Mouse (Mus musculus) mature B cell (primary cell): Measurements from ENCODE around the gene Slc9a3r2.
"Not testable (repeated sequence)": the region's sequence is repeated elsewhere in the genome, so short reads cannot be mapped to it uniquely, and the experiment has no call there.

ENCODE experiments used
- in situ Hi-C: fragments of 300-500 bp; cut with MboI; formaldehyde crosslinking; loops from 2 replicates; pipeline ENCODE4 v1.14.3; 2019

Gene Slc9a3r2

GRCm38 (mm10) chr17:24650070-24650616 lies at the start of gene Slc9a3r2:
Gene Slc9a3r2, minus strand, starts transcription at chr17:24650327.
- in situ Hi-C loops: loop anchor here (10.0 kb wide), 1 partner anchor 115 kb away; the partner anchor contains the start of gene Rab26

- in situ Hi-C loops: no loop called here
Measured at GRCm38 (mm10) chr17:24699473-24699872, 49.3 kb upstream of the Slc9a3r2 start.

GRCm38 (mm10) chr17:24698715-24699114 lies 48.6 kb upstream of the Slc9a3r2 start:
- in situ Hi-C loops: no loop called here

GRCm38 (mm10) chr17:24697985-24698384 lies 47.9 kb upstream of the Slc9a3r2 start:
- in situ Hi-C loops: no loop called here

- in situ Hi-C loops: no loop called here
Measured at GRCm38 (mm10) chr17:24696011-24696697, 46.0 kb upstream of the Slc9a3r2 start, which contains the start of the genes Gfer and Noxo1. Gene Gfer, minus strand, starts transcription at chr17:24696156. Gene Noxo1, plus strand, starts transcription at chr17:24696234.

GRCm38 (mm10) chr17:24695326-24696010 lies 45.3 kb upstream of the Slc9a3r2 start:
- in situ Hi-C loops: no loop called here

- in situ Hi-C loops: no loop called here
Measured at GRCm38 (mm10) chr17:24692385-24692784, 42.3 kb upstream of the Slc9a3r2 start.

- in situ Hi-C loops: no loop called here
Measured at GRCm38 (mm10) chr17:24689251-24690081, 39.3 kb upstream of the Slc9a3r2 start, which contains the start of gene Syngr3. Gene Syngr3, minus strand, starts transcription at chr17:24689955.

- in situ Hi-C loops: no loop called here
Measured at GRCm38 (mm10) chr17:24687599-24687998, 37.5 kb upstream of the Slc9a3r2 start.

- in situ Hi-C loops: no loop called here
Measured at GRCm38 (mm10) chr17:24687146-24687595, 37.0 kb upstream of the Slc9a3r2 start.

- in situ Hi-C loops: no loop called here
Measured at GRCm38 (mm10) chr17:24686514-24686913, 36.4 kb upstream of the Slc9a3r2 start.

- in situ Hi-C loops: no loop called here
Measured at GRCm38 (mm10) chr17:24677500-24678080, 27.5 kb upstream of the Slc9a3r2 start.

- in situ Hi-C loops: no loop called here
Measured at GRCm38 (mm10) chr17:24676877-24677276, 26.8 kb upstream of the Slc9a3r2 start.

GRCm38 (mm10) chr17:24676187-24676586 lies 26.1 kb upstream of the Slc9a3r2 start:
- in situ Hi-C loops: no loop called here

- in situ Hi-C loops: no loop called here
Measured at GRCm38 (mm10) chr17:24674277-24674676, 24.1 kb upstream of the Slc9a3r2 start.

- in situ Hi-C loops: no loop called here
Measured at GRCm38 (mm10) chr17:24672141-24672540, 22.0 kb upstream of the Slc9a3r2 start.

- in situ Hi-C loops: no loop called here
Measured at GRCm38 (mm10) chr17:24671346-24671745, 21.2 kb upstream of the Slc9a3r2 start.

GRCm38 (mm10) chr17:24670246-24670844 lies 20.2 kb upstream of the Slc9a3r2 start:
- in situ Hi-C loops: no loop called here

GRCm38 (mm10) chr17:24669545-24670245 lies 19.6 kb upstream of the Slc9a3r2 start, which contains the start of gene Zfp598:
Gene Zfp598, plus strand, starts transcription at chr17:24669687.
- in situ Hi-C loops: no loop called here

- in situ Hi-C loops: not testable (repeated sequence)
Measured at GRCm38 (mm10) chr17:24669214-24669544, 19.1 kb upstream of the Slc9a3r2 start.
